Mouse (Mus musculus): Measurements from ENCODE around the gene Sertad4. TPM values are rescaled to one million over a fixed set of nuclear protein-coding genes. Genes with fewer than 3 reads are reported as not detected.

The Sertad4 gene
- polyA plus RNA-seq, 1 experiment: not detected

DNA sequence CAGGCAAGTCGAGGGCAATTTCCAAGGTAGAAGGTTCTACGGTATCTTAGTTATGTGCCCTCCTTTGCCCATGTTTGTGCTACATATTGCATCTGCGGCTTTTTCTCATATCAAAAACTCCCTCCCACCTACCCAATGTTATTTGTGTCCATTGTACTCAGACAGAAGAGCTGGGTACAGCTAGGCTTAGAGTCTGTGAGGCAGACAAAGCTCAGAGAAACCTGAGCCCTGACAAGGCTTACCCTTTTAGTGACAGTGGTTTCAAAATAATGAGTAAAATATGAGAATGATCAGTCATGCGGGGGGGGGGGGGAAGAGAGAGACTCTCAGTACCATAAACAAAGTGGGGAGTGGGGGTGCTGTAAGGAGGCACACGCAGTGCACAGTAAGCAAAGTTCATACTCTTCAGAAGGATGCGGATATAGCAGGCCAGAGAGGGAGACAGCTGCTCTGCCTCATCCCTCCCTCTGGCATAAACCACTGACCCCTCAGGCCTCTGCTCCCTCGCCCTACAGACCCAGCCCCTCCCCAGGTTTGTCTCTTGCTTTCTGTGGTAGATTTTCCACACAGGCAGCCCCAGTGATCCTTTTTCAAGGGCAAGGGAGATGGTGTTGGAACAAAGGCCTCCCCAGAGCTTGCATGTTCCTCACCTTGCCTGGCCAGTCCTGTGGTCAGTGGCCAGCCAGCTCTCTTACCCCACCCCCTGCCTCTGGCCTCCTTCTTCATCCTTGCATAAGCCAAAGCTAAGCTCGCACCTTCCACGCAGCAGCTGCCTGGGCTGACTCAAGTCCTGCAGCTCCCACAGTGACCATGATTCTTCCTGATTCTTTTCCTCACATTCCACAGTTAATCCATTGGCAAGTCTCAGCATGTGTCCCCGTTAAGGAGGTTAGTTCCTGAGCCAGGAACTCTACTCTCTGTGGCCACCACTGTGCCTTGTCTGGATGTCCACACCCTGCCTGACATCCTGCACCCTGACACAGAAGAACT, 49.1 kb downstream of the Sertad4 start:
- Histone ChIP-seq H3K4me1 (ENCODE audit: control insufficient read depth, insufficient read depth, low read length) (no peaks in the 10 kb centered on the region), H3K27ac (ENCODE audit: insufficient read depth, low read depth, low read length) (no peak overlapping the region), H3K4me3 (ENCODE audit: insufficient read depth, low read depth, low read length) (no peak overlapping the region)
- 71% methylated on average over 10 of the region's 10 CpGs for WGBS
- no peak for TF ChIP-seq POLR2A (IDR thresholded peaks at IDR 0.05; ENCODE audit: insufficient read depth, low read depth, low read length)
- no peak for TF ChIP-seq CTCF (IDR thresholded peaks at IDR 0.05; ENCODE audit: insufficient read depth, low read depth, low read length)

DNA sequence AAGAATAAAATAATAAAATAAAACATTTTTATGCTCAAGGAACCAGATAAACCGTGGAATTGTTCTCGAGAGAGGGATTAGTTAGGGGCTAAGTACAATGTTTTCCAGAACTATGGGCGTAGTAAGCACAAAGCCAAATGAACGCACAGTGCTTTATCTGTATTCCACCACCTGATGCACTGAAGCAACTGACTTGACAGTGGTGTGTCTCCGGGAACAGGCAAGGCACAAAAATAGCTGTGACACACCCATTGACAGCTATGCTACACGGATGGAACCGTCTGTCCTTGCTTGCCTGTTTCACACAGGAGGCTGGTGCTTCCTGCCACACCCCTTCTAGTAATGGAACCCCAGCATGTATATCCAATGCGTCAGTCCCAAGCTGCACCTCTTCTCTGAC, 55.2 kb downstream of the Sertad4 start:
- Histone ChIP-seq H3K4me1 (ENCODE audit: control insufficient read depth, insufficient read depth, low read length) (peaks cover 27% of the 10 kb centered on the region), H3K4me3 (ENCODE audit: insufficient read depth, low read depth, low read length) (no peak overlapping the region), H3K27ac (ENCODE audit: insufficient read depth, low read depth, low read length) (no peak overlapping the region)
- 77% methylated on average over 8 of the region's 8 CpGs for WGBS
- no peak for TF ChIP-seq POLR2A (IDR thresholded peaks at IDR 0.05; ENCODE audit: insufficient read depth, low read depth, low read length)
- TF ChIP-seq CTCF (IDR thresholded peaks at IDR 0.05; ENCODE audit: insufficient read depth, low read depth, low read length): no peak

DNA sequence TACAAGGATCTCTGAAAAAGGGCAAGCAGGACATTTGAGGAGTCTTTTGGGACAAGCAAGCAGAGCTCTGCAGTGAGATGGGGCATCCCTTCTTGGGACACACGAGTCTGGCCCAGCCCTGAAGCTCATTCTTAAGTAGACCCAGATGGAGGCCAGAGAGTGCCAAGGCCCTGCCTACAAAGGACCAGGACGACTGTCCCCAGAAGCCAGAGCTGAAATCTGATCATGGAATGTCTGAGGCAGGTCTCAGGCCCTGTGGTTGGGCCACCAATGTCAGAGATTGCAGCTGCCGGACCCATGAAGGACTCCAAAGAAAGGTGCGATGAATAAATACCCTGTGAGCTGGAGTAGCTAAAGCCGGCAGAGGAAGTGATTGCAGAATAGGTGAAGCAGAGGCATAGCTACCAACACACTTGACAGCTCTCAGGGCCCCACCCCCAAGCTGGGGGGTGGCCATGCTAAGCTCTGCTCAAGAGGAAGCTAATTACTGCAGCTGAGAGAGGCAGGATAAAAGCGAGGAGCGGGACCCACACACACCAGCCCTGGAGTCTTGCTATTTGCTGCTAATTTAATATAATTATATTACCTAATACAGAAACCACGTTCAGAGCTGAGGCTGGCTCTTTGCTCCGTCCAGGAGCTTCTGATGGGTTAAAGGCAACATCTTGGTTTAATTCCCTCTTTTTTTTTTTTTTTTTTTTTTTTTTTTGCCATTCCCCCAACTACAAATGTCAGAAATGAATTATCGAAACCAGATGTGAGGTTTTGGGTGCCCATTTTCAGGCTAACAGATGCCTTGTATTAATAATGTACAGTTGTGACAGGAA, 56.2 kb downstream of the Sertad4 start:
- Histone ChIP-seq H3K4me1 (ENCODE audit: control insufficient read depth, insufficient read depth, low read length) (peaks cover 27% of the 10 kb centered on the region), H3K4me3 (ENCODE audit: insufficient read depth, low read depth, low read length) (no peak overlapping the region), H3K27ac (ENCODE audit: insufficient read depth, low read depth, low read length) (no peak overlapping the region; the same call in 1 of the 2 replicates)
- TF ChIP-seq POLR2A (IDR thresholded peaks at IDR 0.05; ENCODE audit: insufficient read depth, low read depth, low read length): no peak
- TF ChIP-seq CTCF (IDR thresholded peaks at IDR 0.05; ENCODE audit: insufficient read depth, low read depth, low read length): no peak
- WGBS: 38% methylated on average over 10 of the region's 10 CpGs

DNA sequence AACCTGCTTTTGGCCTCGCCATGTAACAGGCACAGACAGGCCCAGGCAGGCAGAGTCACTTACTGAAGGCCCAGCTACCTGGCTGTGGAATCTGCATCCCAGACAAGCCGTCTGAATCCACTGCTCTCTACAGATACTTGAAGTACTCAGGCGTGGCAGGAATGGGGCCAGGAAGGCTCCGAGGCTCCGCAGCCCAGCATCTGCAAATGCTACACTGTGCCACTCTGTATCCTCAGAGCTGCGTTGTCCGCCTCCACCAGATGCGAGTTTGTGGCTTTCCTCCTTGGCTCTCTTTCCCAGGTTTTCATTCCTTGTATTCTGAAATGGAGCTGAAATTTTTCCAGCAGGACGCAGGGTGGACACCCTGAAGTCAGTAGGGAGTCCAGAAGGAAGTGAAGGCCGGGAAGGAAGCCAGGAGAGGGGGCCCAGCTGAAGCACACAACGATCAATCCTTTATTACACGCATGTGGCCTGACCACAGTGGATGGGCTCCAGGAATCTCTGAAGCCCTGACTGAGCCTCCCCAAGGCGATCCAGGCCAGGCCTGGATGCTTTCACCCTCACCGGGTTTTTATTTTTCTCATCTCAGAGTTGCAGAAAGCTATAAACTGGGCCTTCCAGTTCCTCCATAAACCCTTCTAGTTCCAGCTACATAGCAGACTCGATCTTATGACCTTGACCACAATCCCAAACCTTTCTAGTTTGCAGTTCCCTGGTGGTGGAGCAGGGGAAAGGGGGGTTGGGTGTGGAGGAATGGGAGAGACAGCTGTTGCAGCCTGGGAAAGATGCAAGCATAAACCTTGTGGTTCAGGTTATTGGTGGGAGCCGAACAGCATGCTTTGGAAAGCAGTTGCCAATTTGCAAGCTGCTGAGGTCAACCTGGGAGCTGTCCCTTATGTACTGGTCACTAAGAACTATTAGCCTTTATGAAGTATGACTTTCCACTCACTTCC, 57.1 kb downstream of the Sertad4 start:
- Histone ChIP-seq H3K4me1 (ENCODE audit: control insufficient read depth, insufficient read depth, low read length) (peaks cover 27% of the 10 kb centered on the region), H3K4me3 (ENCODE audit: insufficient read depth, low read depth, low read length) (no peak overlapping the region), H3K27ac (ENCODE audit: insufficient read depth, low read depth, low read length) (no peak overlapping the region; the same call in 1 of the 2 replicates)
- TF ChIP-seq CTCF (IDR thresholded peaks at IDR 0.05; ENCODE audit: insufficient read depth, low read depth, low read length): no peak
- TF ChIP-seq POLR2A (IDR thresholded peaks at IDR 0.05; ENCODE audit: insufficient read depth, low read depth, low read length): no peak
- WGBS: 67% methylated on average over 16 of the region's 16 CpGs

DNA sequence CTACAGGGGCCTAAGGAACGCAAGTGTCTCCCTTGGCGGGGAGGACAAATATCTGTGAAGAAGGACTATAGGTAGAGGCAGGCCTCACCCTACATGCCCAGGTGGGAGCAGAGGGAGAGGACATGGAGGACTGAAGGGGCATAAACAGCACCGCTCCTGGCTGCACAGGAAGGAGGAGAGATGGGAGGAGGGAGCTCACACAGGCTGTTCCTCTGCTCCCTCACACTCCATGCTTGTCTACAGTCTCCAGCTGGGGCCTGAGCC, 58.6 kb downstream of the Sertad4 start:
- WGBS: 82% methylated on average over 3 of the region's 3 CpGs
- peaks cover 30% of the 10 kb centered on the region for H3K4me1 ChIP-seq (ENCODE audit: control insufficient read depth, insufficient read depth, low read length)
- no peak overlapping the region for H3K4me3 ChIP-seq (ENCODE audit: insufficient read depth, low read depth, low read length)
- no peak for TF ChIP-seq CTCF (IDR thresholded peaks at IDR 0.05; ENCODE audit: insufficient read depth, low read depth, low read length)
- TF ChIP-seq POLR2A (IDR thresholded peaks at IDR 0.05; ENCODE audit: insufficient read depth, low read depth, low read length): no peak
- H3K27ac ChIP-seq (ENCODE audit: insufficient read depth, low read depth, low read length): no peak overlapping the region

DNA sequence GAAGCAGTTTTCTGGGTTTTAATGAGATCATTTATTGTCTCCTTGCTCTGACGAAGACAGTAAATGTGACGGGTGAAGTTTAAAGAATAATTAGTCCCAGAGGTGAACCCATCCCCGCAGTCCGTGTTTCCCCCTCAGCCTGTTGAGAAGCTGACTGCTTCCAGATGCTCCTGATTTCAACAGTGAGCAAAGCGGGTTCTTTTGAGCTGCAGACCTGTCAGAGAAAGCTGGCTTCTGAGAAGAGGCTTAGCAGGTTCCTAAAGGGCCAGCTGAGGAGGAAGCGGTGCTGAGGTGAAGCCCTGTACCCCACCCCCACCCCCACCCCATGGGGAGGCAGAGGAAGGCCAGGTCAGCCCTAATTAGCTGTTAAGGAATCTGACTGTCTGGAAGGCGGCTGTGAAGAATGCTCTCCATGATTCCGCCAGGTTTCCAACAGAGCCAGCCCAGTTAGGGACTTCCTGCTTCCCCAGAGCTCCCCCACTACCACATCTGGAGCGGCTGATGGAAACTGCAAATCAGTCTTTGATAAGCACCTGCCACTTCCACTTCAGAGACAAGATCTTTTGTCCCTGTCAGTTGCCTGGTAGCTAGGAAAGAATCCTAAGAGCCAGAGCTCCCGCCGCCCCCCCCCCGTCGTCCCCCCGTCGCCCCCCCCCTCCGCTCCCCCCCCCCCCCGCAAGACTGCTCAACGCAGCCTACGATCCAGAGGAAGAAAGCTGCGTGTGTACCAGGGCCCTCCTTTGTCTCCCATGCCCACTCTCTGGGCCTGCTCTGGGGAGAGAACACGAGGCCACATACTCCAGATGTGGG, 59.1 kb downstream of the Sertad4 start:
- no peak overlapping the region for H3K4me3 ChIP-seq (ENCODE audit: insufficient read depth, low read depth, low read length)
- TF ChIP-seq CTCF (IDR thresholded peaks at IDR 0.05; ENCODE audit: insufficient read depth, low read depth, low read length) (no peak), POLR2A (IDR thresholded peaks at IDR 0.05; ENCODE audit: insufficient read depth, low read depth, low read length) (no peak)
- peaks cover 31% of the 10 kb centered on the region for H3K4me1 ChIP-seq (ENCODE audit: control insufficient read depth, insufficient read depth, low read length)
- no peak overlapping the region for H3K27ac ChIP-seq (ENCODE audit: insufficient read depth, low read depth, low read length)
- WGBS: 32% methylated on average over 11 of the region's 21 CpGs

DNA sequence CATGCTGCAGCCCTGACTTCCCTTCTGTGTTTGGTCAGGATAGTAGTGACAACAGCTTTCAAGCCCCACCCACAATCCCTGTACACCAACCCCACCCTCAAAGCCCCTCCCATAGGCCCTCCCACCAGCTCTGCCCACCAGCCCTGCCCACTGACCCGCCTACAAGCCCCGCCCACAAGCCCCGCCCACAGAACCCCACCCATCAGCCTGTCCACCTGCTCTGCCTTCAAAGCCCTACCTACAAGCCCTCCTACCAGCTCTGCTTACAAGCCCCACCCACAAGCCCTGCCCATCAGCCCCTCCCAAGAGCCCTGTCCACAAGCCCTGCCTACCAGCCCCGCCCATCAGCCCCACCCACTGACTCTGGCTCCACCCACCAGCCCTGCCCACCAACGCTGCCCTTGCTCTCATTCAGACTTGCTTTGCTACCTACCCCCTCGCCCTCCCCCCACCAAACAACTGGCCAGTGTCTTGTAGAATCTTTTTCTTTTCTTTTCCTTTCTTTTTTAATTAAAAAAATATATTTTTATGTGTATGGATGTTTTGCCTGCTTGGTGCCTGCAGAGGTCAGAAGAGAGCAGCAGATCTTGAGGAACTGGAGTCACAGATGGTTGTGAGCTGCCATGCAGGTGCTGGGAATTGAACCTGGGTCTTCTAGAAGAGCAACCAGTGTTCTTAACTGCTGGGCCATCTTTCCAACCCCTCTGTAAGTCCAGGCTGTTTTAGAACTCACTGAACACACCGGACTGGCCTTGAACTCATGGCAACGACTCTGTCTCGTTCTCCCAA, 60.4 kb downstream of the Sertad4 start:
- Histone ChIP-seq H3K27ac (ENCODE audit: insufficient read depth, low read depth, low read length) (no peak overlapping the region), H3K4me1 (ENCODE audit: control insufficient read depth, insufficient read depth, low read length) (peaks cover 34% of the 10 kb centered on the region), H3K4me3 (ENCODE audit: insufficient read depth, low read depth, low read length) (no peak overlapping the region)
- TF ChIP-seq POLR2A (IDR thresholded peaks at IDR 0.05; ENCODE audit: insufficient read depth, low read depth, low read length): no peak
- no peak for TF ChIP-seq CTCF (IDR thresholded peaks at IDR 0.05; ENCODE audit: insufficient read depth, low read depth, low read length)
- 62% methylated on average over 9 of the region's 9 CpGs for WGBS

Other genes starting within 250 kb of the Sertad4 start
- gene Hhat, start 84.5 kb downstream of the Sertad4 start, polyA plus RNA-seq (2012; ENCODE audit: insufficient read depth, insufficient read length, low replicate concordance, missing spikeins): not detected in 2 replicates
- not detected in 2 replicates for gene Syt14, start 180.0 kb upstream of the Sertad4 start, polyA plus RNA-seq (2012; ENCODE audit: insufficient read depth, insufficient read length, low replicate concordance, missing spikeins)

All from olfactory bulb, adult 2 months (tissue).